Mouse (Mus musculus) G1E-ER4 (cell line): ENCODE data around the gene Gabarapl2. TPM values are rescaled to one million over a fixed set of nuclear protein-coding genes. Genes with fewer than 3 reads are reported as not detected.

Experiments
- GATA1 ChIP-seq: IDR thresholded peaks from one replicate; pipeline ENCODE4 v1.8.0; 2012; ENCODE audit warnings: low read length, inconsistent platforms
- polyA plus RNA-seq: library from polyadenylated mRNA; stranded (reverse); fragments of >175 nt; gene quantifications from 2 replicates; pipeline ENCODE4 v1.2.3, GENCODE M21; 2012

Gene Gabarapl2
- polyA plus RNA-seq, 1 experiment: 0.85 TPM

GRCm38 (mm10) chr8:111984511-111984910 is 44.0 kb downstream of the Gabarapl2 start:
- TF ChIP-seq GATA1: no peak

- TF ChIP-seq GATA1: no peak
Observed at GRCm38 (mm10) chr8:111989911-111990310, 49.4 kb downstream of the Gabarapl2 start.

GRCm38 (mm10) chr8:111991278-111991677 is 50.8 kb downstream of the Gabarapl2 start:
- no peak for TF ChIP-seq GATA1

- TF ChIP-seq GATA1: no peak
Observed at GRCm38 (mm10) chr8:111992013-111992702, 51.7 kb downstream of the Gabarapl2 start, which contains the start of gene Adat1. Gene Adat1 (minus strand): TSS chr8:111992302.

- no peak for TF ChIP-seq GATA1
Observed at GRCm38 (mm10) chr8:111992703-111993039, 52.2 kb downstream of the Gabarapl2 start.

Other genes starting within 250 kb of the Gabarapl2 start
- gene Ctrb1, start 249.7 kb upstream of the Gabarapl2 start, polyA plus RNA-seq: not detected in 2 replicates
- gene Bcar1, start 196.9 kb upstream of the Gabarapl2 start, polyA plus RNA-seq: 0.43 and 0.63 TPM in 2 replicates
- gene Cfdp1, start 86.4 kb upstream of the Gabarapl2 start, polyA plus RNA-seq: 9.5 and 12.8 TPM in 2 replicates
- 0.37 and 0.48 TPM in 2 replicates for gene Tmem170, start 64.0 kb upstream of the Gabarapl2 start, polyA plus RNA-seq
- not detected in 2 replicates for gene Chst5, start 30.3 kb upstream of the Gabarapl2 start, polyA plus RNA-seq
- 3.0 and 3.4 TPM in 2 replicates for gene Tmem231, start 6.8 kb upstream of the Gabarapl2 start, polyA plus RNA-seq
- gene Adat1, start 51.6 kb downstream of the Gabarapl2 start, polyA plus RNA-seq: 1.1 and 2.7 TPM in 2 replicates
- 93.2 and 121 TPM in 2 replicates for gene Kars, start 70.6 kb downstream of the Gabarapl2 start, polyA plus RNA-seq
- gene Terf2ip, start 70.7 kb downstream of the Gabarapl2 start, polyA plus RNA-seq: 9.3 and 12.3 TPM in 2 replicates
- gene Gm6793, start 74.3 kb downstream of the Gabarapl2 start, polyA plus RNA-seq: 0.06 and 0.11 TPM in 2 replicates